Comparison of ENCODE assay signal across 10 mouse cellular contexts in genomic region chr4:114410443-114410842, GRCm38 (mm10). TPM values are rescaled to one million over a fixed set of nuclear protein-coding genes. Genes with fewer than 3 reads are reported as not detected.
DNase-seq lines count a peak whose midpoint lies in the region; ATAC-seq lines count a peak whose summit lies in the region.
"Had no signal": no experiment of that assay in that cellular context is flagged by ENCODE, and none has a peak within 500 bp of the region (broad histone marks: within the 10 kb centered on the region; RNA-seq: fewer than 3 reads in every experiment).

No protein-coding gene starts in this region.

- no peak overlapping the region for H3K27ac ChIP-seq in forebrain, embryonic 11.5 days (ENCODE audit: low read depth, low read length)
- no peak overlapping the region for H3K27ac ChIP-seq in forebrain, embryonic 15.5 days (replicated peaks)
- peak overlapping the region; percentile 70 for H3K27ac ChIP-seq in hindbrain, embryonic 10.5 days
- H3K27ac ChIP-seq in limb, embryonic 12.5 days: no peak overlapping the region
- H3K27ac ChIP-seq: liver, embryonic 13.5 days had no signal

- peak overlapping the region; percentile 38; the same call in 1 of the 2 replicates for H3K4me2 ChIP-seq in forebrain, embryonic 11.5 days (ENCODE audit: low read depth, low read length, severe bottlenecking)
- H3K4me2 ChIP-seq in forebrain, embryonic 15.5 days (replicated peaks): no peak overlapping the region
- H3K4me2 ChIP-seq in limb, embryonic 12.5 days: peak overlapping the region; percentile 34
- H3K4me2 ChIP-seq: liver, embryonic 13.5 days had no signal

- intact Hi-C loops in left cerebral cortex, postnatal 10 days (cut with DNase I): no loop called here

- H3K9me3 ChIP-seq in forebrain, embryonic 11.5 days (ENCODE audit: control insufficient read depth, low read length): no peaks in the 10 kb centered on the region
- no peaks in the 10 kb centered on the region for H3K9me3 ChIP-seq in forebrain, embryonic 15.5 days
- no peaks in the 10 kb centered on the region for H3K9me3 ChIP-seq in hindbrain, embryonic 10.5 days
- no peaks in the 10 kb centered on the region for H3K9me3 ChIP-seq in limb, embryonic 12.5 days
- H3K9me3 ChIP-seq: liver, embryonic 13.5 days had no signal

- peaks cover 13% of the 10 kb centered on the region for H3K4me1 ChIP-seq in forebrain, embryonic 11.5 days (replicated peaks; ENCODE audit: control insufficient read depth, insufficient read depth, low read length)
- peaks cover 8% of the 10 kb centered on the region for H3K4me1 ChIP-seq in forebrain, embryonic 15.5 days
- H3K4me1 ChIP-seq in hindbrain, embryonic 10.5 days (replicated peaks): peaks cover 47% of the 10 kb centered on the region
- H3K4me1 ChIP-seq in limb, embryonic 12.5 days (replicated peaks): peaks cover 42% of the 10 kb centered on the region

- H3K36me3 ChIP-seq in forebrain, embryonic 11.5 days (ENCODE audit: control insufficient read depth, insufficient read depth, low read length): no peaks in the 10 kb centered on the region
- H3K36me3 ChIP-seq in forebrain, embryonic 15.5 days: no peaks in the 10 kb centered on the region
- no peaks in the 10 kb centered on the region for H3K36me3 ChIP-seq in hindbrain, embryonic 10.5 days
- H3K36me3 ChIP-seq in limb, embryonic 12.5 days: no peaks in the 10 kb centered on the region
- H3K36me3 ChIP-seq: liver, embryonic 13.5 days had no signal

- DNase-seq in forebrain, embryonic 11.5 days (ENCODE audit: low spot score): peak; percentile 63
- DNase-seq in adrenal gland, postnatal 25 days: peak; percentile 4
- peak; percentile 61 for DNase-seq in hindbrain, embryonic 10.5 days (ENCODE audit: low spot score)
- DNase-seq in ovary, postnatal 10 days (ENCODE audit: low spot score): no peak
- DNase-seq in left cerebral cortex, postnatal 10 days (ENCODE audit: extremely low spot score in 1 of 2, low spot score in 2 of 2): no peak
- DNase-seq in layer of hippocampus, postnatal 25 days (ENCODE audit: extremely low spot score in 1 of 2, low spot score in 1 of 2): no peak
- DNase-seq: liver, embryonic 13.5 days had no signal

- no peak overlapping the region for H3K4me3 ChIP-seq in forebrain, embryonic 11.5 days (ENCODE audit: low read depth, low read length)
- no peak overlapping the region for H3K4me3 ChIP-seq in forebrain, embryonic 15.5 days
- peak overlapping the region; percentile 32 for H3K4me3 ChIP-seq in hindbrain, embryonic 10.5 days
- H3K4me3 ChIP-seq in limb, embryonic 12.5 days (replicated peaks): no peak overlapping the region
- H3K4me3 ChIP-seq: erythroblast, embryonic 14.5 days; liver, embryonic 13.5 days had no signal

- no peak for ATAC-seq in forebrain, embryonic 11.5 days (replicated peaks; ENCODE audit: low FRiP score)
- no peak for ATAC-seq in forebrain, embryonic 15.5 days (replicated peaks)
- ATAC-seq in limb, embryonic 12.5 days (ENCODE audit: insufficient number of reproducible peaks, insufficient read depth, low FRiP score, low TSS enrichment, low read depth): no peak

- no peak overlapping the region for H3K9ac ChIP-seq in forebrain, embryonic 11.5 days (ENCODE audit: low read length)
- no peak overlapping the region for H3K9ac ChIP-seq in forebrain, embryonic 15.5 days (replicated peaks)
- no peak overlapping the region for H3K9ac ChIP-seq in limb, embryonic 12.5 days (replicated peaks)
- H3K9ac ChIP-seq: liver, embryonic 13.5 days had no signal

- peaks cover 5% of the 10 kb centered on the region for H3K27me3 ChIP-seq in forebrain, embryonic 11.5 days (ENCODE audit: control insufficient read depth, insufficient read depth, low read length)
- peaks cover 16% of the 10 kb centered on the region; the same call in 1 of the 2 replicates for H3K27me3 ChIP-seq in forebrain, embryonic 15.5 days
- H3K27me3 ChIP-seq in hindbrain, embryonic 10.5 days (ENCODE audit: insufficient read depth, poor library complexity, severe bottlenecking): peaks cover 49% of the 10 kb centered on the region
- peaks cover 71% of the 10 kb centered on the region for H3K27me3 ChIP-seq in limb, embryonic 12.5 days

- WGBS in forebrain, embryonic 11.5 days: 15% methylated on average over 11 of the region's 11 CpGs
- WGBS in forebrain, embryonic 15.5 days: 16% methylated on average over 11 of the region's 11 CpGs
- 7% methylated on average over 11 of the region's 11 CpGs for WGBS in hindbrain, embryonic 10.5 days
- 13% methylated on average over 11 of the region's 11 CpGs for WGBS in limb, embryonic 12.5 days

RNA-seq across cellular contexts. Expression of gene Trabd2b, which starts 3.9 kb away (rescaled TPM):
- polyA plus RNA-seq in forebrain, embryonic 11.5 days (2014; fragmentation: Nextera tagmentation; extraction: Ambion mirVana): 1.4 and 1.7 TPM in 2 replicates
- 0.32 and 0.37 TPM in 2 replicates for polyA plus RNA-seq in forebrain, embryonic 15.5 days (2015; fragmentation: Nextera tagmentation; extraction: Ambion mirVana)
- 0.67 and 0.97 TPM in 2 replicates for total RNA-seq in adrenal gland, postnatal 25 days (2021)
- 1.2 and 1.5 TPM in 2 replicates for polyA plus RNA-seq in hindbrain, embryonic 10.5 days (2016; fragmentation: Nextera tagmentation; extraction: Ambion mirVana)
- 0.59 and 0.72 TPM in 2 replicates for polyA plus RNA-seq in limb, embryonic 12.5 days (2016; fragmentation: Nextera tagmentation; extraction: Ambion mirVana)
- 1 to 10 TPM; 2.8 to 3.1 TPM for total RNA-seq in left cerebral cortex, postnatal 10 days (2021)
- 1 to 10 TPM; 1.6 to 1.8 TPM for total RNA-seq in layer of hippocampus, postnatal 25 days (2021)
- polyA plus RNA-seq: erythroblast, embryonic 14.5 days had no signal

Comparison
In these comparisons a context has a peak if more than half of its experiments do, and no peak if none do; other contexts are left out.
1. DNase-seq: peak in forebrain, embryonic 11.5 days (single experiment), adrenal gland, postnatal 25 days (single experiment) and hindbrain, embryonic 10.5 days (single experiment); none in ovary, postnatal 10 days (single experiment), left cerebral cortex, postnatal 10 days (0 of 2) and layer of hippocampus, postnatal 25 days (0 of 2).